Mouse (Mus musculus) embryo, embryonic 10 days (tissue): ENCODE results near the gene Tapt1.

Experiments used
- DNase-seq: peaks from one replicate; pipeline ENCODE4 v3.0.0-alpha.2; 2015; ENCODE audit warnings: low spot score

Gene Tapt1

DNA sequence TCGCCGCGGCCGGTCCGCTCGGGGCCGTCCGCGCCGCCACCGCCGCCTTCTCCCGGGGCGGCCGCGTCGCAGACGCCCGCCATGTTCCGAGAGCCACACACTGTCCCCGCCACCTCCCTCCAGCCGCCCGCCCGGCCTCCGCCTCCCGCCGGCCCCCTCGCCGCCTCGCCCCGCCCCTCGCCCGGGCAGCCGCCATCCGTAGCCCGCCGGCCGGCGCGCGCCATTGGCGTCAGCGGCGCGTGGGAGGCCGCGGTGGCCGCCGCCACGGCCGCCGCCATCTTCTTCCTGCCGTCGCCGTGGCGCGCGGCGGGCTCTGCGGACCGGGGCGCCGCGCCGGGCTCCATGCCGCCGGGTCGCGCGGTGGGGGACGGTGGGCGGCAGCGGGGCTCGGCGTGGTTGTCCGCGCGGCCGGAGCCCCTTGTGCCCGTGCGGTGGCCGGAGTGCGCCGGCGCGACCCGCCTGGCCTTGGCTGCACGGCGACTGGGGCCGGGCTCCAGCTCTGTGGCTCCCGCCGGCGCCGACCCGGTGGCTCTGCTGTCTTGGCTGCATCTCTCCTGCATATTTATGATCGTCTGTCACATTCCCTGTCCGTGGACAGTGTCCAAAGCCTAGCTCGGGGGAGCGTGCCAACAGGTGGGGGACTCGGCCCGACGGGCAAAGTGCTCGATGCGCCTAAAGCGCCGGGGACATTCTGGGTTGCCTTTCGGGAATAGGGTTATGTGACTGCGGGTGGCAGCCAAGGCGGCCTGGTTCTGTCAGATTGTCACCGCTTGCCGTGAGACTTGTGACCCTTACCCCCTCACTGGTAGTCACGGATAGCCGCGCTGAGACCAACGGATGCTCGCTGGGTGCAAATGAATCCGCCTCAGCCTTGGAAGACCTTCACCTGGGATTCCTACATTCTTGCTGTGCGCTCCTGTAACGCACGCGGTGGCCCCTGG is at the start of gene Tapt1:
Gene Tapt1 (minus strand): TSS at position 106 of the 941 bp plus-strand sequence.
- peak; percentile 80 for DNase-seq

DNA sequence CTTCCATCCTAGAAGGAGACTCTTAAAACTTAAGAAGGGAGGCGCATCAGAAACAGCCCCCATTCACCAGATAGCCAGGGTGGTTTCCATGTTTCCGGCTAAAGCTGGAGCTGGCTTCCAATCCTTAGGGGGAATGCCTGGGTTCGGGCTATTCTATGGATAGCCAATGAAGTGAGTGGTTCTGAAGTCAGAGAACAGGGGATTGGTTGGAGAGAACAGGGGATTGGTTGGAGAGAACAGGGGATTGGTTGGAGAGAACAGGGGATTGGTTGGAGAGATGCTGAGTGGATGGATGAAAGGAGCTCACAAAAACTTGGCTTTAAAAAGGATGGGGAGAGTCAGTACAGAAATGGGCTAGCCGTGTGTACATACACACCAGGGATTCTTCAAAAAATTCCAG is 45.1 kb upstream of the Tapt1 start:
- DNase-seq: no peak

DNA sequence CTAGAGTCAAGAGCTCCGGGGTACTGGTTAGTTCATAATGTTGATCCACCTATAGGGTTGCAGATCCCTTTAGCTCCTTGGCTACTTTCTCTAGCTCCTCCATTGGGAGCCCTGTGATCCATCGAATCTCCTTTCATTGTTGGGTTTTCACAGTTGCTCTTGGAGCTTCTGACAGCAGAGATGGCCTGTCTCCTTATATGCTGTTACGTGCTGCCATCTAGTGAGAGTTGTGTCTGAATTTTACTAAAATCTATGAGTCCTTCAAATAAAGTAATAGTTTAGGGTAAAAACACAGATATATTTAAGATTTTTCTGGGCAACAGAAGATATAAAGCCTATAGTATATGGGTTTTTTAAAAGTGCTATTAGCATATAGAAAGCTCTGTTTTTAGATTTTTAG is 42.1 kb upstream of the Tapt1 start:
- DNase-seq: peak; percentile 51

DNA sequence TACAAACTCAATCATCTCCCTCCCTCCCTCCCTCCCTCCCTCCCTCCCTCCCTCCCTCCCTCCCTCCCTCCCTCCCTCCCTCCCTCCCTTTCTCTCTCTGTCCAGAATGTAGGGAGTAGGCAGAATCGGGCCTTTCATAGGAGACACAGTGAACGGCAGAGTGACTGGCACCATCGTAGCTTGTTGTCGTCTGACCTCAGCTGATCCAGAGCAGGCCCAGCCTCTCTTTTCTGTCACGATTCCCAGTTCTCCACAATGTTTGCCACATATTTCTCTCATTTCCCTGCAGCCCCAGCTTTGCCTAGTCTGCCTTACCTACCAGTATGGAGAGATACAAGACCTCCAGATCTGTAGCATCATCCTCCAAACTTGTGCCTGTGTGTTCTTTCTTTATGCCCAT is 35.3 kb upstream of the Tapt1 start:
- DNase-seq: no peak

DNA sequence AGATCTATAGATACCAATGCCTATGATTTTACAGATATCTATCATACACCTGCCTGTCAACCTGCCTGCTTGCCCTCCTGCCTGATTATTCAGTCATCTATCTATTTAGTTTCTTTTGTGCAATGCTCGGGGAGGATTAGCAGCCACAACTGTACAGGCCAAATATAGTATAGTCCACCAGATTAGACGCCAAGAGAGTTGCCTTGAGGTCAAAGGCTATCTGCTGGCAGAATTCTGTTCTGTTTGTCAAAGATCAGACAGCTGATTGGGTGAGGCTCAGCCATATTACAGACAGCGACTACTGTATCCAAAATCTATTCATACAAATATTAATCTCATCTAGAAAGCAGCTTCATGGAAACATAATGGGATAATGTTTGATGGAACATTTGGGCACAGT is 34.7 kb upstream of the Tapt1 start:
- no peak for DNase-seq

DNA sequence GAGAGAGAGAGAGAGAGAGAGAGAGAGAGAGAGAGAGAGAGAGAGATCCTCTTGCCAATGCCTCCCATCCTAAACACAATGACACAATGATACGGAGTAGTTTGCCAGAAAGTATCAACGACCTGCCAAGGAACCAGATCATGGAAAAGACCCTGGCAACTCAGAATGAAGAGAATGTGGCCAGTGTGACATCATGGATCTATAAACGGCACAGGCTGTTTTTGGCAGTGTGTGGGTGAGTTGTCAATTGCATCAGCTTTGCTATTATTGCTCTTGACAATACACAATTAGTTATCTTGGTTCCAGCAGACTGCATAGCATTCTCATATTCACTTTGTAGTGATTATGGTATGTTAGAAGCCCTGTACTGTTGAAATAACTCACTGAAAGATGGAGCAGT is 33.3 kb upstream of the Tapt1 start:
- DNase-seq: no peak

DNA sequence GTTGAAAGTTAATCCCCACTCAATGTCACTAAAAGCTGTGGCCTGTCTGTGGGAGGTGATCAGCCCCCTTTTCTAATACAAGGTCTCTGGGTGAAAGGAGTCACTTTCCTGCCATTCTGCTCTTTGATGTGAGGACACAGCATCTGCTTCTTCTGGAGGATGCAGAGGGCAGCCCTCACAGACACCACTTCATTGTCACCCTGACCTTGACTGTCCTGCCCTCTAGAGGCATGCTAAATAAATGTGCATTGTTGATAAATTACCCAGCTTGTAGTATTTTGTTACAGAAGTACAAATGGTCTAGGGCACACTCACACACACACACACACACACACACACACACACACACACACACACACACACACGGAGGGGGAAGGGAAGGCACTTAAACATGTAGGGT is 31.7 kb upstream of the Tapt1 start:
- DNase-seq: peak; percentile 23

DNA sequence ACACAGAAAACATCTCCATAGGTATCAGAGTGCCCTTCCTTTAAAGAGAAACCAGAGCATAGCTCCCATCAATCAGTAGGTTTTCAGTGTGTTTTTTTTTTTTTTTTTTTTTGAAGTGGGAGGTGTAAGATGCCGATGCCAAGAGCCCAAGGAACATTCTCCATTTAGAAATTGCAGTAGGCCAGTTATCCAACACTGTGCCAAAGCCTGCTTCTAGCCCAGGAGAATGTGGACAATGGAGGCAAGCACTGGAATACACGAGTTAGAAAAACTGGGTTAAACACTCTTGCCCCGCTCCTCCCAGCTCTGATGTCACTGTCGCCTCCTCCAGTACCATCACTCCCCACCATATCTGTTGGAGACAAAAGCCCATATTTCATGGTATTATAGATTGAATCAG is 31.0 kb upstream of the Tapt1 start:
- DNase-seq: no peak

DNA sequence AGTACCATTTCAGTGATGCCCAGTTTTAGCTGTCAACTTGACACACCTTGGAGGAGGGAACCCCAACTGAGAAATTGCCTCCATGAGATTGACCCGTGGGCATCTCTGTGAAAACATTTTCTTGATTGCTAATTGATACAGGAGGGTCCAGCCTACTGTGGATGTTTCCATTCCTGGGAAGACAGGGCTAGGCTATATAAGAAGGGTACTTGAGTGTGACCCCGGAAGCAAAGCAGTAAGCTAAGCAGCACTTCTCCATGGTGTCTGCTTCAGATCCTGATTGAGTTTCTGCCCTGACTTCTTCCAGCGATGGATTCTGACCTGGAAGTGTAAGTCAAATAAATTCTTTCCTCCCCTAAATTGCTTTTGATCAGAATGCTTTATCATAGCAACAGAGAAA is 30.1 kb upstream of the Tapt1 start:
- no peak for DNase-seq

DNA sequence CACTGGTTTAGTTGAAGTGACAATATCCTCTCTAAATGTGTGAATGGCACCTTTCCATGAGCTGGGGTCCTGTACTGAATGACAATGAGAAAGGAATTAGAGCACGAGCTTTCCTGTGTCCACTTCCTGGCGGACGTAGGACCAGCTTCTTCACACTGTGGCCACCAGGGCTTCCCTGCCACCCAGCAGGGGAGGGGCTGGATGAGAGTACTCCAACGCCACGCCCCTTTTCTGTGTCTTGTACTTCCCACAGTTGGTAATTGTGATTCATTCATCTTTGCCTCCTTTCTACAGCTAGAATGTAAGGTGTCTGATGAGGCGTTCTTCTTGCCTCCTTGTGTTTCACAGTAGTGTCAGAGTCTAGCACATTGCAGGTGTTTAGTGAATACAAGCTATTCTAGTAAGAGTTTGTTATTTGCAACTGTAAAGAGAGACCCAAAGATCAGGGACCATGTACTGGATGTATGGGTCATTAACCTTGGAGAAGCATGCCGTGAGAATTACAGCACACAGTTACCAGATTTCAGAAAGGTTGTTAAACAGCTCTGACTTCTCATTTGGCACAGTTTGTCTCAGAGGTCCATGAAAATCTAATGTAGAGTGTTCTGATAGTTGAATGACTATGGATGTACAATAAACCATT is 29.5 kb upstream of the Tapt1 start:
- DNase-seq: no peak

DNA sequence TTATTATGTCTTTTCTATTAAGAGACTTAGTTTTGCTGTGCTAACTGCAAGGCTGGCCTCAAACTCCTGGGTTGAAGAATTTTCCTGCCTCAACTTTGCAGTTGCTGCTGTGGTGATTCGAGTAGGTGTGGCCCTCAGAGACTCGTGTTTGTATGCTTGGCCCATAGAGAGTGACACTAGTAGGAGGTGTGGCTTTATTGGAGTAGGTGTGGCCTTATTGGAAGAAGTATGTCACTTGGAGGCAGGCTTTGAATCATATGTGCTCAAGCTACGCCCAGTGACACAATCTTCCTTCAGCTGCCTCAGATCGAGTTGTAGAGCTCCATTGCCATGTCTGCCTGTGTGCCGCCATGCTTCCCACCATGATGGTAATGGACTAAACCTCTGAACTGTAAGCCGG is 27.0 kb upstream of the Tapt1 start:
- DNase-seq: no peak

DNA sequence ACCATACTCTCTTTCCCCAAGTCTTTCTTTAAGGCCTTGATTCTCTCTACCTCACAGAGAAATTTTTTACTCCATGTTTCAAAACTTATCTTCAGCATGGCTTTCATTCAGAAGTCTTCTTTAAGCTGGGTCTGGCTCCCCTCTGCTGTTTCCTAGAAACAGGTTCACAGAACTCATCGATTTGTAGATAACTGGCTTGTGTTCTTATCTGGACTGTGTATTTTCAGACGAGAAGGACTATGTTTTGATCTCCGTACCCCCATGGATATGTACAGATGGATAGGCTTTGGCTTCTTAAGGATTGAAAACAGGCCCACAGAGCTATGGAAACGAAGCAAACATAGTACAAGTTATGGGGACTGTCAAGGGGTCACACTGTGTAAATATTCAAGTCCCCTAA is 26.0 kb upstream of the Tapt1 start:
- DNase-seq: no peak

DNA sequence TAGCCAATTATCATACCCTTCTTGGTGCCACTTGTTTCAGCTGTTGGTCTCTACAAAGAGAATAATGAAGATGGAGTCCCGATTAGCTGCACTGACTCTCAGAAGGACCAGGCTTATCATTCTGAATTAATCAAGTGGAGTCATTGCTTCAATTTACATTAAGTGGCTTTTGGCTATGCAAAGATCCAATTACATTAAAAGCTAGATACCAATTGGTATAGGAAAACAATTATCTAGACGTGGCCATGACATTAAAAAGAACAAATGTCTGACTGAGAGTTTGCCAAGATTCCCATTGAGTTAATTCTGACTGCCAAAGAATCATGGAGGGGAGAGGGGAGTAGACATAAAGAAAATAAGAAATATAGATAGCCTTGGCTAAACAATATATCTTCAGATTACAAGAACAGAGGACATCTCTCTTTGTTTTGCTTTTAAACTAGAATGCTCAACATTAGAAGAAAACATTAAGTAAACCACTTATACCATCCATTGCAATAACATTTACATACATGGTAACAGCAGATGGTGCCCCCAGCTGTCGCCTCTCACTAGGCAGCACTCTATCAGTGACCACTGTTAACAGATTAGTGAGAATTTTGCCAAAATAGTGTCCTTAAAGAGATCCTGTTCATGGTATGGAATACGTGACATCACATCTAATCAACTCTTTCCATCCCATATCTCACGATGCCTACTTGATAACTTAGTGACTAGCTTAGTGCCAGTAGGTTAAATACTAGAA is 24.0 kb upstream of the Tapt1 start:
- no peak for DNase-seq

DNA sequence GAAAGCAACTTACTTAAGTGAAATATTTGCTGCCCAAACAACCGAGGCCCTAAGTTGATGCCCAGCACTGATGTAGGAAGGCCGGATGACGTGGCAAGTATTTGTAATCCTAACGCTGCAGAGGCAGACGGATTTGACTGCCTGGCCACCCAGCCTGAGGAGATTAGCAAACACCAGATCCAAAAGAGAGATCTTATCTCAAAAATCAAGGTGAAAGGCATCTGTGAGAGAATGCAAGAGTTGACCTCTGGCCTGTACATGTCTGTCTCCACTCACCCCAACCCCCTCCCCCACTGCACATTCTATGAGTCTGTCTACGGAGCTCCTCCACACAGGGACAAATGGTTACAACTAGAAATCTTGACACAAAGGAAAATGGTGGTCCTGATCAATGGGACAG is 22.9 kb upstream of the Tapt1 start:
- peak; percentile 44 for DNase-seq

DNA sequence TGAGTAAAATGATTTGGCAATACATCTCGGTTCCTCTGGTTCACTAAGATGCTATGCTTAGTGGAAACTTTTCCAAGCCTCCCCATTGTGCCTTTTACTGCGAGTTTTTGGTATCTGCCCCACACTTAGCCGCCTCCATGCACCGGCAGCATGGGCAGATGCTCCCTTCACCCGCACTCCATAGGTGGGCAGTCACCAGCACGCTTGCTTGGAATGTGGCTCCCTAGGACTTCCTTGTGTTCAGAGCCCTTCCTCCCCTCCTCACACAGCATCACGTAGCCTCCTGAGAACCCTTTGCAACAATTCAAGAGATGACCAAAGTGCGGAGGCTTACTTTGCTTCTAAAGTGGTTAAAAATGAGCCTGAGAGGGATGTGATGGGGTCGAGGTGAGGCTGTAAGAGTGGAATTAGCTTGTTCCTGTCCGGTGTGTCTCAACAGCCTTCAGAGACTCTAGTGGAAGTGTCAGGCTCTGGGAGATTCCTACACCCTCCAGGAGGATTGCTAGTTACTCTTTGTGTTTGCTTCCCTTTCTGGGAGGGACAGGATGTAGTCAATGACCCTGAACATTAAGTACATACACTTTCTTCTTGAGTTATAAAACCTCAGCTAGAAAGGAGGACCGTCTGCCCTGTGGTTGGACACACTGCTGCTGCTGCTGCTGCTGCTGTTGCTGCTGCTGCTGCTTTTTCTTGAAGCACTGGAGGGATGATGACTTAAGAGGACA is 20.2 kb upstream of the Tapt1 start:
- DNase-seq: no peak

DNA sequence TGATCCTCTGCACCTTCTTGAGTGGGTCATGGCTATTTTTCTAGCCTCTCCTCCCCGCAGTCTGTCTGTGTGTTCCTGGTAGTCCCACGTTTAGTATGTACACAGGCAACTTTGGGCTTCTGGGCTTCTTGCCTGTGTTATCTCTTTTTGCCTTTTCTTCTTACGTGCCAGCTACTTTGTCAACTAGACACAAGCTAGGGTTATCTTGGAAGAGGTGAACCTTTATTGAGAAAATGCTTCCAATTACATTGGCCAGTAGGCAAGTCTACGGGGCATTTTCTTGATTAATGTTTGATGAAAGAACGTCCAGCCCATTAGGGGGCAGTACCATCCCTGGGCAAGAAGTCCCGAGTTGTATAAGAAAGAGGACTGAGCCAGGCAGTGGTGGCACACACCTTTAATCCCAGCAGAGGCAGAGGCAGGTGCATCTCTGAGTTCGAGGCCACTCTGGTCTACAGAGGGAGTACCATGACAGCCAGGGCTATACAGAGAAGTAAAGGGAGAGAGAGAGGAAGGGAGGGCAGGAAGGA is 18.5 kb upstream of the Tapt1 start:
- DNase-seq: no peak

DNA sequence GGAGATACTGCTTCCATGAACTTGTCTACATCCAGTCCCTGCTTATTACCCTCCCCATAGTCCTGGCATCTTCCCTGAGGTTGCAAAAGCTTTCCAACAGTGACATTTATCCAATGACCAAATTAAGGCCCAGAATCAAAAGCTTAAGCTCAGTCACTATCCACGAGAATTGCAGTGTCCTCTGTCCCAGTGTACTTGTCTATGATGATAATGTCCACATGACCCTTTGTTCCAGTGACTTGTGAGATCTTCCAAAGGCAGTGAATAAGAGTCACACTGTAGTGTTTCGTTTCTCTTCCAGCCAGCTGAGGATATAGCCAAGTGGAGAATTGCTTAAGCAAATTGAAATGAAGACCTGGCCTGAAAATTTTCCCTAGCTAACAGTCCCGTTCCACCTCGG is 16.4 kb upstream of the Tapt1 start:
- no peak for DNase-seq

DNA sequence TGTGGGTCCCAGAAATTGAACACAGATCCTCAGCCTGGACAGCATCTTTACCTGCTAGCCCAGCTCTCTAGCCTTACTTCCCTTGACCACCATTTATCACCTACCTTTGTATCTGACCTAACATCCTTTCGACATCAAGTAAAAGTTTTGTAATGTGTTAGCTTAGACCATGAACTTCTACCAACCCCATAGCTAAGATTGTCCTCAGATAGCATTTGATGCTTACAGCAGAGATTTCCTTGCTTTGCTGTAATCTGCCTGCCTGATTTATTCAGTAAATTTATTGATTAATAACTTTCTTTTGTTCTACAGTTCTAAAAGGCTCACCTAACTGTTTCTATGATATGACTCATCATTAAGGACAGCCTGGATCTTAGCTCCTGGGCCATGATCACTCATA is 15.3 kb upstream of the Tapt1 start:
- no peak for DNase-seq

DNA sequence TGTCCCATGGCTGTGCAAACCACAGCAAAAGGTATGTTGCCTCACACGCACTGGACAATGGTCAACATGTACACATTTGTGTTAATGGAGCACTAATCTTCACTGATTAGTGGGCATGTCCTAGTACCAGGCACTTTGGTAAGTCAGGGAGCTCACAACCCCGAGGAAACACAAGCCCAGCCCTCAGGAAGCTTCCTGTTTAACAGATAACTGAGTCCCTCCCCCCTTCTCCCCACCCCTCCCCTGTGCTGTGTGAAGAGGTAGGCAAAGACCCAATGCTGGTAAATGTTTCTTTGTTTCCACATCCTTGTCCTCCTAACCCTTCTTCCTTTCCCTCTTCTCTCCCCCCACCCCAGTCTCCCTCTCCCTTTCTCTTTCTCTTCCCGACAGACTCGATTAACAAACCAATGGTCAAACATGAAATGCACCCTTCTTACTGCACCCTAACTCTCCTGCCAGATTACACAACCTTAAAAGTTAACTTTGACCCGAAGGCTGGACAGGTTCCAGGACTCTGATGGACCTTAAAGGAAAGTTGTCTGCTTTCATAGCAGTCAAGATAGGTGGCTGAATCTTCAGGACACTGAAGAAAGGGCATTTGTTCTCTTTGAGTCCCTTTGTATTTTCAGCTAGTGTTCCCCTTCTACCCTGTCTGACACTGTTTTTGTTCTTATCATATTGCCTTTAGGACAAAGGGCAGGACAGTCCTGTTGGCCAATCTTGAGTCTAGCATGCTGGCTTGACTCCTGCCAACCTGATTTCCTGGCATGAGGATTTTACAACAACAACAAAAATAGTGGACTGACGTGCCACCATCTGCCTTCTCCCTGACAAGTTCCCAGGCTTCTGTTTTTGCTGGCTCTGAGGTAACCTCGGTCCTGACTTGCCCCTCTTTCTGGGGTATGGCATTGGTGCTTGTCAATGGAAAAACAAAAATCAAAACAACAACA is 13.0 kb upstream of the Tapt1 start:
- no peak for DNase-seq

DNA sequence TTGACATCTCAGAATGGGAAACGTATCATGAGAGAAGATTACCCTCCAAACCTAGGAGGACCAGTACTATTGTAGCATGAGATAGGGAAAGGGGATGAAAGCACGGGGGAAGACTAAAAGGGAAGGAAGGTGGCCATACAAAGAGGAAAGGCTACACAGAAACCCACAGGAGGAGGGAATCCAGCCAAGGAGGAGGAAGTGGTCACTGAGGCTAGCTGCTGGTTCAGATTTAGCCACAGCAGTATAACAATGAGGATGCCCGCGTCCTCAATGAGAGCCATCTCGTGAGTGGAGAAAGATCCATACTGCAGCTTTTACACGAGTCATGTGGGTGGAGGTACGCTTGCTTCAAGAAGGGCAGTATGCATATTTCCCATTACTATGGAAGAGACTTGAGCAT is 11.8 kb upstream of the Tapt1 start:
- DNase-seq: no peak

DNA sequence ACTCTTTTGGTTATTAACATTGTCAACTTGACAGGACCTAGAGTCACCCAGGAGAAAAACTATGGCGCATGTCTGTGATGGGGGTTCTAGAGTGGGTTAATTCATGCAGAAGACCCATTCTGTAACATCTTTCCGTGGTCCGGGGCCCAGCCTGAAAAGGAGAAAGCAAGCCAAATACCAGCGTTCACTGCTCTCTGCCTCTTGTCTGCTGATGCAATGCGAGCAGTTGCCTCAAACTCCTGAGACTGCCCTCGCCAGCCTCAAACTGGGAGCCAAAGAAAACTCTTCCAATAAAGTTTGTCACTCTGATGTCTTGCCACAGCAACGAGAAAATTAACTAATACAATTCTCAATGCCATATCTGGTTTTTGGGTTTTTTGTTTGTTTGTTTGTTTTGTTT is 8.2 kb upstream of the Tapt1 start:
- DNase-seq: no peak
